Mouse (Mus musculus) small intestine, adult 2 months (tissue): ENCODE data around the gene Vps25.

ENCODE experiments used
- CTCF ChIP-seq: fragments of 200-500 bp; IDR thresholded peaks from 2 replicates; pipeline ENCODE4 v1.5.1; 2012; ENCODE audit warnings: low read depth, mild to moderate bottlenecking, control low read depth, inconsistent platforms, low read length, moderate library complexity, mixed read lengths; ENCODE audit not compliant: insufficient replicate concordance, insufficient read length; ENCODE audit errors: extremely low read depth
- POLR2A ChIP-seq: fragments of 200-500 bp; IDR thresholded peaks from 2 replicates; pipeline ENCODE4 v1.6.1; 2012; ENCODE audit warnings: low read depth, mild to moderate bottlenecking, control low read depth, inconsistent platforms, low read length, moderate library complexity

- TF ChIP-seq CTCF (no peak), POLR2A (no peak)
Observed at GRCm38 (mm10) chr11:101282896-101283295, 29.4 kb downstream of the Vps25 start.
